Mouse (Mus musculus): Measurements from ENCODE around the gene Ccdc36.

Gene Ccdc36

GRCm38 (mm10) chr9:108445125-108445524, 16.8 kb upstream of the Ccdc36 start:
- DNase-seq (ENCODE audit: low spot score in 2 of 2), result no peak

- no peak for DNase-seq (ENCODE audit: low spot score in 2 of 2)
These were observed 13.1 kb upstream of the Ccdc36 start for GRCm38 (mm10) chr9:108441236-108441919.

GRCm38 (mm10) chr9:108440485-108440884, 12.2 kb upstream of the Ccdc36 start:
- no peak for DNase-seq (ENCODE audit: low spot score in 2 of 2)

- DNase-seq (ENCODE audit: low spot score in 2 of 2), result no peak
These were observed 10.9 kb upstream of the Ccdc36 start for GRCm38 (mm10) chr9:108439176-108439575.

GRCm38 (mm10) chr9:108436182-108436581, 7.9 kb upstream of the Ccdc36 start, which contains the start of gene BC048562:
BC048562 (plus strand) TSS chr9:108436482.
- DNase-seq (ENCODE audit: low spot score in 2 of 2), result no peak

GRCm38 (mm10) chr9:108431431-108432067, 3.3 kb upstream of the Ccdc36 start:
- DNase-seq (ENCODE audit: low spot score in 2 of 2), result no peak

- peak in 1 of 2 experiments; percentile 22 for DNase-seq (ENCODE audit: low spot score in 2 of 2)
These were observed 16.1 kb downstream of the Ccdc36 start for GRCm38 (mm10) chr9:108412221-108412620.

GRCm38 (mm10) chr9:108411381-108411942, 16.8 kb downstream of the Ccdc36 start:
- no peak for DNase-seq (ENCODE audit: low spot score in 2 of 2)

GRCm38 (mm10) chr9:108409535-108409934, 18.7 kb downstream of the Ccdc36 start:
- DNase-seq (ENCODE audit: low spot score in 2 of 2), result no peak

GRCm38 (mm10) chr9:108404451-108404850, 23.8 kb downstream of the Ccdc36 start:
- no peak for DNase-seq (ENCODE audit: low spot score in 2 of 2)

GRCm38 (mm10) chr9:108403081-108403480, 25.2 kb downstream of the Ccdc36 start:
- DNase-seq (ENCODE audit: low spot score in 2 of 2), result no peak

- no peak for DNase-seq (ENCODE audit: low spot score in 2 of 2)
These were observed 26.9 kb downstream of the Ccdc36 start for GRCm38 (mm10) chr9:108401186-108401960.

GRCm38 (mm10) chr9:108398324-108398723, 30.0 kb downstream of the Ccdc36 start:
- no peak for DNase-seq (ENCODE audit: low spot score in 2 of 2)

GRCm38 (mm10) chr9:108395427-108395826, 32.9 kb downstream of the Ccdc36 start:
- DNase-seq (ENCODE audit: low spot score in 2 of 2), result no peak

GRCm38 (mm10) chr9:108394191-108394590, 34.1 kb downstream of the Ccdc36 start:
- no peak for DNase-seq (ENCODE audit: low spot score in 2 of 2)

- DNase-seq (ENCODE audit: low spot score in 2 of 2), result no peak
These were observed 35.6 kb downstream of the Ccdc36 start, which contains the start of gene 1700102P08Rik for GRCm38 (mm10) chr9:108392676-108393075. 1700102P08Rik (plus strand) TSS chr9:108392805.

GRCm38 (mm10) chr9:108389220-108389619, 39.1 kb downstream of the Ccdc36 start:
- DNase-seq (ENCODE audit: low spot score in 2 of 2), result no peak

- DNase-seq (ENCODE audit: low spot score in 2 of 2), result no peak
These were observed 39.7 kb downstream of the Ccdc36 start for GRCm38 (mm10) chr9:108388601-108389000.

- no peak for DNase-seq (ENCODE audit: low spot score in 2 of 2)
These were observed 41.5 kb downstream of the Ccdc36 start for GRCm38 (mm10) chr9:108386816-108387215.

GRCm38 (mm10) chr9:108385006-108385405, 43.3 kb downstream of the Ccdc36 start:
- no peak for DNase-seq (ENCODE audit: low spot score in 2 of 2)

- no peak for DNase-seq (ENCODE audit: low spot score in 2 of 2)
These were observed 46.9 kb downstream of the Ccdc36 start for GRCm38 (mm10) chr9:108381382-108381781.

GRCm38 (mm10) chr9:108379294-108379693, 49.0 kb downstream of the Ccdc36 start:
- no peak for DNase-seq (ENCODE audit: low spot score in 2 of 2)
